In the genomic region with DNA sequence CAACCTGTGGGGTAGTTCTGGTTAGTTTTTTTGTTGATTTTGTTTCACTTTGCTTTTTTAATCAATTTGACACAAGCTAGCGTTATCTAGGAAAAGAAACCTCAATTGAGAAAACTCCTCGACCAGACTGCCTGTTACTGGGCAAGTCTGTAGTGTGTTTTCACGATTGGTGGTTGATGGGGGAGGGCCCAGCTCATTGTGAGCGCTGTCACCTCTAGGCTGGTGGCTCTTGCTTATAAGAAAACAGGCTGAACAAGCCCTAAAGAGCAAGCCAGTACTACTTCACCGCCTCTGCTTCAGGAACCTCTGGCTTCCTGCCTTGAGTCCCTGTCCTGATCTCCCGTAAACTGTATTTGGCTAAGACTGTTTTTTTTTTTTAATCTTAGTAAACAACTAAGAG, we compare ENCODE assay signal across 13 mouse cellular contexts. TPM values are rescaled to one million over a fixed set of nuclear protein-coding genes. Genes with fewer than 3 reads are reported as not detected.
DNase-seq lines count a peak whose midpoint lies in the region; ATAC-seq and TF ChIP-seq lines count a peak whose summit lies in the region.
"Had no signal": no experiment of that assay in that cellular context is flagged by ENCODE, and none has a peak within 500 bp of the region (broad histone marks: within the 10 kb centered on the region; RNA-seq: fewer than 3 reads in every experiment).

No protein-coding gene starts in this region.

- no peaks in the 10 kb centered on the region for H3K9me3 ChIP-seq in forebrain, embryonic 10.5 days
- no peaks in the 10 kb centered on the region for H3K9me3 ChIP-seq in forebrain, postnatal 0 days (ENCODE audit: low read length)
- no peaks in the 10 kb centered on the region for H3K9me3 ChIP-seq in midbrain, embryonic 12.5 days
- no peaks in the 10 kb centered on the region for H3K9me3 ChIP-seq in midbrain, postnatal 0 days (ENCODE audit: low read length)
- no peaks in the 10 kb centered on the region for H3K9me3 ChIP-seq in lung, embryonic 15.5 days
- H3K9me3 ChIP-seq: hindbrain, embryonic 15.5 days had no signal

- H3K9ac ChIP-seq in forebrain, postnatal 0 days: no peak overlapping the region
- no peak overlapping the region for H3K9ac ChIP-seq in midbrain, embryonic 12.5 days (replicated peaks)
- H3K9ac ChIP-seq in midbrain, postnatal 0 days (replicated peaks; ENCODE audit: low read length, poor library complexity, severe bottlenecking): no peak overlapping the region
- H3K9ac ChIP-seq in lung, embryonic 15.5 days: no peak overlapping the region
- H3K9ac ChIP-seq: hindbrain, embryonic 15.5 days had no signal

- H3K4me1 ChIP-seq in forebrain, embryonic 10.5 days: peaks cover 32% of the 10 kb centered on the region
- H3K4me1 ChIP-seq in forebrain, postnatal 0 days (ENCODE audit: insufficient read depth): peaks cover 6% of the 10 kb centered on the region; the same call in 1 of the 2 replicates
- peaks cover 17% of the 10 kb centered on the region for H3K4me1 ChIP-seq in midbrain, embryonic 12.5 days
- H3K4me1 ChIP-seq in midbrain, postnatal 0 days (ENCODE audit: insufficient read depth, low read length): no peaks in the 10 kb centered on the region
- peaks cover 3% of the 10 kb centered on the region; the same call in 1 of the 2 replicates for H3K4me1 ChIP-seq in lung, embryonic 15.5 days

- 9% methylated on average over 6 of the region's 6 CpGs for WGBS in forebrain, embryonic 10.5 days
- 8% methylated on average over 6 of the region's 6 CpGs for WGBS in forebrain, postnatal 0 days
- 4% methylated on average over 6 of the region's 6 CpGs for WGBS in midbrain, embryonic 12.5 days
- WGBS in midbrain, postnatal 0 days: 16% methylated on average over 6 of the region's 6 CpGs
- 11% methylated on average over 6 of the region's 6 CpGs for WGBS in lung, embryonic 15.5 days

- H3K36me3 ChIP-seq in forebrain, embryonic 10.5 days (replicated peaks): no peaks in the 10 kb centered on the region
- no peaks in the 10 kb centered on the region for H3K36me3 ChIP-seq in forebrain, postnatal 0 days (ENCODE audit: insufficient read depth)
- no peaks in the 10 kb centered on the region for H3K36me3 ChIP-seq in midbrain, embryonic 12.5 days
- H3K36me3 ChIP-seq in midbrain, postnatal 0 days (ENCODE audit: insufficient read depth, low read length): no peaks in the 10 kb centered on the region
- H3K36me3 ChIP-seq in lung, embryonic 15.5 days: no peaks in the 10 kb centered on the region
- H3K36me3 ChIP-seq: hindbrain, embryonic 15.5 days had no signal

- no peak for TF ChIP-seq CTCF in forebrain, postnatal 0 days (IDR thresholded peaks at IDR 0.05; ENCODE audit: low read depth)
- no peak for TF ChIP-seq CTCF in midbrain, postnatal 0 days (IDR thresholded peaks at IDR 0.05)

- no peaks in the 10 kb centered on the region for H3K27me3 ChIP-seq in forebrain, embryonic 10.5 days (ENCODE audit: poor library complexity, severe bottlenecking)
- H3K27me3 ChIP-seq in forebrain, postnatal 0 days (ENCODE audit: insufficient read depth, low read length): no peaks in the 10 kb centered on the region
- H3K27me3 ChIP-seq in midbrain, embryonic 12.5 days: 0 out of 2 replicates have a peak, but pooled peaks cover 7% of the 10 kb centered on the region
- no peaks in the 10 kb centered on the region for H3K27me3 ChIP-seq in midbrain, postnatal 0 days (ENCODE audit: insufficient read depth, low read length)
- H3K27me3 ChIP-seq in lung, embryonic 15.5 days: no peaks in the 10 kb centered on the region
- H3K27me3 ChIP-seq: hindbrain, embryonic 15.5 days had no signal

- ATAC-seq in forebrain, postnatal 0 days: no peak
- 0 out of 2 replicates have a peak, but pooled peaks have one; percentile 52 for ATAC-seq in midbrain, embryonic 12.5 days (ENCODE audit: low FRiP score, low read depth)
- ATAC-seq in midbrain, postnatal 0 days (ENCODE audit: low FRiP score): no peak
- no peak; the same call in 1 of the 2 replicates for ATAC-seq in lung, embryonic 15.5 days (ENCODE audit: borderline replicate concordance, extremely low read depth, low FRiP score, low TSS enrichment)

- H3K4me3 ChIP-seq in forebrain, embryonic 10.5 days: peak overlapping the region; percentile 22; the same call in 1 of the 2 replicates
- H3K4me3 ChIP-seq in forebrain, postnatal 0 days (ENCODE audit: low read depth, low read length): no peak overlapping the region
- H3K4me3 ChIP-seq in midbrain, embryonic 12.5 days: no peak overlapping the region
- no peak overlapping the region for H3K4me3 ChIP-seq in midbrain, postnatal 0 days (ENCODE audit: low read depth, low read length)
- H3K4me3 ChIP-seq in lung, embryonic 15.5 days: no peak overlapping the region
- H3K4me3 ChIP-seq: hindbrain, embryonic 15.5 days had no signal

- DNase-seq in forebrain, embryonic 10.5 days (ENCODE audit: extremely low spot score, low spot score): peak; percentile 50
- no peak for DNase-seq in forebrain, postnatal 0 days
- no peak for DNase-seq in midbrain, postnatal 0 days (ENCODE audit: low spot score)
- DNase-seq in left cerebral cortex, adult 8-10 months (ENCODE audit: low spot score in 2 of 2): no peak
- no peak for DNase-seq in adrenal gland, postnatal 14 days
- no peak for DNase-seq in spleen, adult 18-20 months
- DNase-seq: adrenal gland, postnatal 25 days; cerebellum, postnatal 25 days; gastrocnemius, postnatal 14 days had no signal

- no peak overlapping the region for H3K4me2 ChIP-seq in forebrain, postnatal 0 days (ENCODE audit: low read depth)
- H3K4me2 ChIP-seq in midbrain, embryonic 12.5 days (replicated peaks): peak overlapping the region; percentile 21
- no peak overlapping the region for H3K4me2 ChIP-seq in midbrain, postnatal 0 days (ENCODE audit: low read depth, low read length, poor library complexity, severe bottlenecking)
- no peak overlapping the region for H3K4me2 ChIP-seq in lung, embryonic 15.5 days
- H3K4me2 ChIP-seq: hindbrain, embryonic 15.5 days had no signal

- H3K27ac ChIP-seq in forebrain, embryonic 10.5 days: peak overlapping the region; percentile 78
- no peak overlapping the region for H3K27ac ChIP-seq in forebrain, postnatal 0 days (ENCODE audit: low read depth, low read length)
- no peak overlapping the region for H3K27ac ChIP-seq in midbrain, embryonic 12.5 days (replicated peaks)
- no peak overlapping the region for H3K27ac ChIP-seq in midbrain, postnatal 0 days (ENCODE audit: low read depth, low read length)
- H3K27ac ChIP-seq in lung, embryonic 15.5 days: peak overlapping the region; percentile 35
- H3K27ac ChIP-seq: hindbrain, embryonic 15.5 days had no signal

RNA-seq across cellular contexts. Expression of a gene that starts 40.7 kb away (rescaled TPM):
- not detected in 2 replicates for polyA plus RNA-seq in forebrain, embryonic 10.5 days (2016; fragmentation: Nextera tagmentation; extraction: Ambion mirVana)
- total RNA-seq in forebrain, postnatal 0 days (2014; rRNA removed): 1.3 TPM in 1 of 2 replicates, not detected in the other
- polyA plus RNA-seq in forebrain, postnatal 0 days (2015; fragmentation: Nextera tagmentation; extraction: Ambion mirVana): 0.52 and 1.2 TPM in 2 replicates
- polyA plus RNA-seq in midbrain, embryonic 12.5 days (2016; fragmentation: Nextera tagmentation; extraction: Ambion mirVana): 2.4 TPM in 1 of 2 replicates, not detected in the other
- 2.8 TPM in 1 of 2 replicates, not detected in the other for total RNA-seq in midbrain, postnatal 0 days (2014; rRNA removed)
- polyA plus RNA-seq in midbrain, postnatal 0 days (2015; fragmentation: Nextera tagmentation; extraction: Ambion mirVana): 1.3 and 2.4 TPM in 2 replicates
- polyA plus RNA-seq in lung, embryonic 15.5 days (2015; fragmentation: Nextera tagmentation; extraction: Ambion mirVana): 0.75 and 2.5 TPM in 2 replicates
- not detected for total RNA-seq in left cerebral cortex, adult 8-10 months (2022)
- total RNA-seq in adrenal gland, postnatal 14 days (2021): 2.5 and 49.5 TPM in 2 replicates
- total RNA-seq: adrenal gland, postnatal 25 days; gastrocnemius, postnatal 14 days had no signal
- polyA plus RNA-seq: small intestine, adult 2 months had no signal

Comparison
In these comparisons a context has a peak if more than half of its experiments do, and no peak if none do; other contexts are left out.
1. H3K27ac ChIP-seq: peak in forebrain, embryonic 10.5 days (single experiment) and lung, embryonic 15.5 days (single experiment); none in forebrain, postnatal 0 days (single experiment), midbrain, embryonic 12.5 days (single experiment) and midbrain, postnatal 0 days (single experiment).